Mouse (Mus musculus) olfactory bulb, adult 2 months (tissue): ENCODE results near the gene Cbx8. TPM values are rescaled to one million over a fixed set of nuclear protein-coding genes. Genes with fewer than 3 reads are reported as not detected.
A peak's percentile ranks its signal among the peaks of the same experiment; 100 is the strongest.

Source experiments
- H3K27ac ChIP-seq: fragments of 200-500 bp; 2 replicates; pipeline ENCODE4 v1.5.1; 2012; ENCODE audit warnings: low read depth, low read length; ENCODE audit not compliant: insufficient read depth
- H3K4me1 ChIP-seq: fragments of 200-500 bp; 2 replicates; pipeline ENCODE4 v1.6.1; 2012; ENCODE audit warnings: low read length; ENCODE audit not compliant: control insufficient read depth, insufficient read depth
- H3K4me3 ChIP-seq: fragments of 200-500 bp; 2 replicates; pipeline ENCODE4 v1.5.1; 2012; ENCODE audit warnings: mild to moderate bottlenecking, low read depth, low read length, moderate library complexity; ENCODE audit not compliant: insufficient read depth
- CTCF ChIP-seq: fragments of 200-500 bp; IDR thresholded peaks from 2 replicates; pipeline ENCODE4 v1.5.1; 2012; ENCODE audit warnings: low read depth, mild to moderate bottlenecking, low read length, moderate library complexity; ENCODE audit not compliant: insufficient read depth
- POLR2A ChIP-seq: fragments of 200-500 bp; IDR thresholded peaks from 2 replicates; pipeline ENCODE4 v1.6.1; 2012; ENCODE audit warnings: mild to moderate bottlenecking, low read depth, low read length, moderate library complexity; ENCODE audit not compliant: insufficient read depth
- WGBS: fragments of 180-500 bp; shearing (Covaris S2); methylation state at CpG from one replicate; pipeline ENCODE4 v1.1.7; 2018; 5-methylcytosine and 5-hydroxymethylcytosine counted together
- polyA plus RNA-seq: library from polyadenylated mRNA; stranded (reverse); fragments of >200 nt; gene quantifications from 2 replicates; pipeline ENCODE4 v1.2.4, GENCODE M21; 2012; ENCODE audit warnings: low replicate concordance; ENCODE audit not compliant: missing spikeins, insufficient read depth, insufficient read length

Cbx8 gene
- polyA plus RNA-seq, 1 experiment, result not detected

GRCm38 (mm10) chr11:119052661-119053256 is 12.0 kb upstream of the Cbx8 start:
- Histone ChIP-seq H3K27ac (peak overlapping the region; percentile 83), H3K4me1 (peaks cover 46% of the 10 kb centered on the region), H3K4me3 (peak overlapping the region; percentile 52)
- no peak for TF ChIP-seq POLR2A
- TF ChIP-seq CTCF, result no peak
- whole genome bisulfite sequencing, result 14% methylated on average over 13 of the region's 13 CpGs

GRCm38 (mm10) chr11:119051927-119052660 is 11.3 kb upstream of the Cbx8 start:
- Histone ChIP-seq H3K4me1 (peaks cover 44% of the 10 kb centered on the region), H3K27ac (no peak overlapping the region), H3K4me3 (no peak overlapping the region)
- TF ChIP-seq POLR2A, result no peak
- no peak for TF ChIP-seq CTCF
- WGBS, result 20% methylated on average over 15 of the region's 15 CpGs

GRCm38 (mm10) chr11:119051426-119051825 is 10.7 kb upstream of the Cbx8 start:
- H3K4me1 ChIP-seq, result peaks cover 47% of the 10 kb centered on the region
- no peak overlapping the region for H3K27ac ChIP-seq
- no peak overlapping the region for H3K4me3 ChIP-seq
- TF ChIP-seq CTCF (no peak), POLR2A (no peak)

- Histone ChIP-seq H3K27ac (no peak overlapping the region), H3K4me1 (peaks cover 40% of the 10 kb centered on the region), H3K4me3 (no peak overlapping the region)
- 32% methylated on average over 2 of the region's 2 CpGs for WGBS
- TF ChIP-seq POLR2A (no peak), CTCF (no peak)
Observed at GRCm38 (mm10) chr11:119050361-119050760, 9.6 kb upstream of the Cbx8 start.

GRCm38 (mm10) chr11:119048133-119048510 is 7.4 kb upstream of the Cbx8 start:
- TF ChIP-seq POLR2A (no peak), CTCF (no peak)
- 2% methylated on average over 13 of the region's 13 CpGs for WGBS
- H3K4me1 ChIP-seq, result peaks cover 30% of the 10 kb centered on the region
- no peak overlapping the region for H3K27ac ChIP-seq
- no peak overlapping the region for H3K4me3 ChIP-seq

GRCm38 (mm10) chr11:119047261-119048132 is 6.7 kb upstream of the Cbx8 start:
- H3K27ac ChIP-seq, result no peak overlapping the region
- no peak overlapping the region for H3K4me3 ChIP-seq
- WGBS, result 3% methylated on average over 43 of the region's 43 CpGs
- peaks cover 26% of the 10 kb centered on the region for H3K4me1 ChIP-seq
- TF ChIP-seq CTCF (no peak), POLR2A (no peak)

- Histone ChIP-seq H3K4me3 (no peak overlapping the region; the same call in 1 of the 2 replicates), H3K27ac (no peak overlapping the region), H3K4me1 (peaks cover 29% of the 10 kb centered on the region)
- WGBS, result 3% methylated on average over 39 of the region's 39 CpGs
- TF ChIP-seq CTCF (no peak), POLR2A (no peak)
Observed at GRCm38 (mm10) chr11:119046601-119047245, 6.0 kb upstream of the Cbx8 start.

GRCm38 (mm10) chr11:119044551-119045337 is 4.0 kb upstream of the Cbx8 start:
- WGBS, result 8% methylated on average over 41 of the region's 41 CpGs
- no peak overlapping the region for H3K4me3 ChIP-seq

More at GRCm38 (mm10) chr11:119044551-119045337, 4.0 kb upstream of the Cbx8 start:
- H3K27ac ChIP-seq, result no peak overlapping the region
- TF ChIP-seq POLR2A (no peak), CTCF (no peak)
- H3K4me1 ChIP-seq, result peaks cover 38% of the 10 kb centered on the region
